Mouse (Mus musculus) liver, embryonic 15.5 days (tissue): Measurements from ENCODE around the gene Olfr316. TPM values are rescaled to one million over a fixed set of nuclear protein-coding genes. Genes with fewer than 3 reads are reported as not detected.
"Not testable (repeated sequence)": the region's sequence is repeated elsewhere in the genome, so short reads cannot be mapped to it uniquely, and the experiment has no call there.

ENCODE experiments used
- ATAC-seq: fragments of 200-750 bp; cut with Nextera tagmentation; 2 replicates; pipeline ENCODE4 v1.8.0; 2017; ENCODE audit warnings: moderate number of reproducible peaks, mild to moderate bottlenecking, moderate library complexity; ENCODE audit not compliant: insufficient read depth
- H3K27ac ChIP-seq: fragments of 300-500 bp; sonication (generic); replicated peaks from 2 replicates; pipeline ENCODE4 v1.5.1; 2015; ENCODE audit warnings: mild to moderate bottlenecking, inconsistent platforms
- H3K27me3 ChIP-seq: fragments of 300-500 bp; sonication (generic); 2 replicates; pipeline ENCODE4 v1.6.1; 2015; ENCODE audit warnings: mild to moderate bottlenecking, inconsistent platforms
- H3K36me3 ChIP-seq: fragments of 300-500 bp; sonication (generic); replicated peaks from 2 replicates; pipeline ENCODE4 v1.6.1; 2015; ENCODE audit warnings: moderate library complexity, mild to moderate bottlenecking, inconsistent platforms
- H3K4me1 ChIP-seq: fragments of 300-500 bp; sonication (generic); replicated peaks from 2 replicates; pipeline ENCODE4 v1.6.1; 2015; ENCODE audit warnings: inconsistent platforms
- H3K4me2 ChIP-seq: fragments of 300-500 bp; sonication (generic); 2 replicates; pipeline ENCODE4 v1.6.1; 2015; ENCODE audit warnings: moderate library complexity, mild to moderate bottlenecking, inconsistent platforms
- H3K4me3 ChIP-seq: fragments of 300-500 bp; sonication (generic); replicated peaks from 2 replicates; pipeline ENCODE4 v1.5.1; 2015; ENCODE audit warnings: mild to moderate bottlenecking, inconsistent platforms
- H3K9ac ChIP-seq: fragments of 300-500 bp; sonication (generic); 2 replicates; pipeline ENCODE4 v1.6.1; 2015; ENCODE audit warnings: moderate library complexity, mild to moderate bottlenecking, inconsistent platforms
- H3K9me3 ChIP-seq: fragments of 300-500 bp; sonication (generic); replicated peaks from 2 replicates; pipeline ENCODE4 v1.6.1; 2016; ENCODE audit warnings: inconsistent platforms
- WGBS: fragments of 180-500 bp; shearing (Covaris S2); methylation state at CpG from one replicate; pipeline ENCODE4 v1.1.7; 2015; ENCODE audit warnings: mixed read lengths; ENCODE audit not compliant: insufficient replicate concordance; 5-methylcytosine and 5-hydroxymethylcytosine counted together
- polyA plus RNA-seq: library from polyadenylated mRNA; unstranded; fragments of >200 nt; fragmentation: Nextera tagmentation; extraction: Ambion mirVana; gene quantifications from 2 replicates; pipeline ENCODE4 v1.2.1, GENCODE M21; 2015

Gene Olfr316
- not detected in 2 replicates for polyA plus RNA-seq

DNA sequence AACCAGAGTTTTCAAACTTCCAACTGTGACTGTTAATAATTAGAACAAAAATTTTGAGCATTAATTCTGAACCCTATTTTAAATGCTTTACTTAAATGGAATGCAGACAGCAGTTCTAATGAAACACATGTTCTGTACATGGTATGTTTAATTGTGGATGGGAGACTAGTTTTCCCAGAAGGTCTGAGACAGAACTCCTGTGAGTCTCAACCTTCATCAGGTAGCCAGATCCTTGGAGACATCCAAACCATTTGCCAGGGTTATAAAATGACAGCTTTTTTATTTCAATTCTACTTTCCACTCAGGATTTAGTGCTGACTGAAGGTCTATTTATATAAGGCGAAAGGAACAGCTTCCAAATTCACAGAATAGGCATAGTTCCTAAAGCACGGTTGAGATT, at the start of gene Olfr316:
Olfr316 (plus strand) TSS at position 301 of the 400 bp plus-strand sequence.
- no peak for ATAC-seq
- H3K27me3 ChIP-seq = no peaks in the 10 kb centered on the region
- H3K4me3 ChIP-seq = no peak within 1 kb of the TSS
- H3K27ac ChIP-seq = no peak within 1 kb of the TSS
- no peaks in the 10 kb centered on the region for H3K9me3 ChIP-seq
- no peak within 1 kb of the TSS for H3K9ac ChIP-seq
- no peaks in the 10 kb centered on the region for H3K4me1 ChIP-seq
- H3K4me2 ChIP-seq = no peak within 1 kb of the TSS
- no peaks in the 10 kb centered on the region for H3K36me3 ChIP-seq
- 66% methylated on average over 2 of the region's 2 CpGs for WGBS

DNA sequence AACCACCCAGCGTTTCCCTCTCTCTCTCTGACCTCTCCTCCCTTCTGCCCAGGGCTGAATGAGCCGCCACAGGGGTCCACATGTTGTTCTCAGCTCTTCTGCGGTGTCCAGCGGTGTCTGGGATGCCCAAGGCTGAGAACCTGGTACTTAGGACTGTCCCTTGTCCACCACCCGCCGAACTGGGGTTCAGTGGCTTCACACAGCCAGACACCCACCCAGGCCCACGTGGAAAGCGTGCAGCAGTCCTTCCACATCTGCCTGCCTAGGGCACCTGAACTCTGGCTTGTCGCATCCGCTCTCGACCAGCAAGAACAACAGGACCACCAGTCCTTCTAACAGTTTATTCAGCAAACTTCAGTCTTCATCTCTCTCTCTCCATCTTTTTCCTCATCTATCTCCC, 43.4 kb upstream of the Olfr316 start:
- Histone ChIP-seq H3K4me1 (no peaks in the 10 kb centered on the region), H3K27me3 (no peaks in the 10 kb centered on the region), H3K27ac (no peak overlapping the region), H3K9ac (no peak overlapping the region), H3K36me3 (no peaks in the 10 kb centered on the region), H3K4me2 (no peak overlapping the region), H3K9me3 (no peaks in the 10 kb centered on the region), H3K4me3 (no peak overlapping the region)
- WGBS = 70% methylated on average over 11 of the region's 11 CpGs
- no peak for ATAC-seq

DNA sequence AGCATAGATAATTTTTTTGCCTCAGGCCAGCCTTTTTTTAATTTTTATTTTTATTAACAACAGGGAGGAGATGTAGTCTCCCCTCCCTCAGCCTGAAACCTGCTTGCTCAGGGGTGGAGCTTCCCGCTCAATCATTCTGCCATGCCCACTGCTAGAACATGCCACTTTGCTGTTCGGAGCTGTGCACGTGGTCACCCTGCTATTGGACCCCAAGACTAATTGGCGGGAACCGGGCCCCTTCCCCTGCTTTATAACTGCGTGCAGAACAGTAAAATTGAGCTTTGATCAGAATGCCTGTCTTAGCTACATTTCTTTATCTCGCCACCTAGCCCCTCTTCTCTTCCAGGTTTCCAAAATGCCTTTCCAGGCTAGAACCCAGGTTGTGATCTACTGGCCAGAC, 34.8 kb upstream of the Olfr316 start:
- H3K27ac ChIP-seq, ATAC-seq, H3K9ac ChIP-seq, H3K9me3 ChIP-seq, H3K4me2 ChIP-seq, H3K4me1 ChIP-seq, H3K36me3 ChIP-seq, H3K27me3 ChIP-seq, H3K4me3 ChIP-seq: not testable (repeated sequence)
- WGBS = 67% methylated on average over 7 of the region's 7 CpGs

DNA sequence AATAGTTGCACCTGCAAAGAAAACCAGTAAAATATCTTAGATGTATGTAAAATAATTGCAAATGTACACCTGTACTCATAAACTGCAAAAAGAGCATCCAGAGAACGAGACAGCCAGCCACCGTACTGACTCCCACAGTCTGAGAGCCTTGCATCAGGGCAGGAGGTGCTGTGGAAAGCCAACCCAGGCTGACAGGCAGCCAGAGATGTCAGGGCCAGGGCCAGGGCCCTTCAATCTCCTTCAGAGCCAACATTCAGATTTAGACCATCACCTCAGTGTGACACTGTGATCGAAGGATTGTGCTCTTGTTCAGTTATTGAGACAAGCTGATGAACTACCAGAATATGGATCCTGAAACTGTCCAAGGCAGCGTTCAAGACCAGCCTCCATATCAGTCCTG, 32.8 kb upstream of the Olfr316 start:
- Histone ChIP-seq H3K36me3 (no peaks in the 10 kb centered on the region), H3K9me3 (no peaks in the 10 kb centered on the region), H3K4me1 (no peaks in the 10 kb centered on the region), H3K27me3 (no peaks in the 10 kb centered on the region), H3K9ac (no peak overlapping the region), H3K27ac (no peak overlapping the region), H3K4me3 (no peak overlapping the region), H3K4me2 (no peak overlapping the region)
- WGBS = 65% methylated on average over 4 of the region's 4 CpGs
- no peak for ATAC-seq

DNA sequence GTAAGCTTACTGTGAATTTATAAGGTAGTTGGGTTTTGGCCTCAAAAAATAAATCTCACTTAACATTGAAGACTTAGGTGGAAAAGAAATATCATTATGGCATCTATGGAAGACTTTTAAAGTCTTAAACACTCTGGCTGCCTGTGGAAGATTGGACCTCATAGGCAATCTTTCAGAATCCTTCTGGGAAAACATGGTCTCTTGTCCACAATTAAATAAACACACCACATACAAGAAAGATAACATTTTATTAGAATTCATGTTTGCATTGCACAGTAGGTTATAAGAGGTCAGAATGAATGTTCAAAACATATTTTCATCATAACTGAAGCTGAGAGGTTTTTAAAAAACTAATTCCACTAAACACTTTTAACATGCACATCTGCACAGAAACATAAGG, 28.6 kb upstream of the Olfr316 start, which contains the start of gene Olfr318:
Olfr318 (minus strand) TSS at position 101 of the 400 bp plus-strand sequence.
- Histone ChIP-seq H3K9ac (no peak within 1 kb of the TSS), H3K36me3 (no peaks in the 10 kb centered on the region), H3K4me2 (no peak within 1 kb of the TSS), H3K27ac (no peak within 1 kb of the TSS), H3K27me3 (no peaks in the 10 kb centered on the region), H3K4me3 (no peak within 1 kb of the TSS), H3K4me1 (no peaks in the 10 kb centered on the region), H3K9me3 (no peaks in the 10 kb centered on the region)
- no peak for ATAC-seq

DNA sequence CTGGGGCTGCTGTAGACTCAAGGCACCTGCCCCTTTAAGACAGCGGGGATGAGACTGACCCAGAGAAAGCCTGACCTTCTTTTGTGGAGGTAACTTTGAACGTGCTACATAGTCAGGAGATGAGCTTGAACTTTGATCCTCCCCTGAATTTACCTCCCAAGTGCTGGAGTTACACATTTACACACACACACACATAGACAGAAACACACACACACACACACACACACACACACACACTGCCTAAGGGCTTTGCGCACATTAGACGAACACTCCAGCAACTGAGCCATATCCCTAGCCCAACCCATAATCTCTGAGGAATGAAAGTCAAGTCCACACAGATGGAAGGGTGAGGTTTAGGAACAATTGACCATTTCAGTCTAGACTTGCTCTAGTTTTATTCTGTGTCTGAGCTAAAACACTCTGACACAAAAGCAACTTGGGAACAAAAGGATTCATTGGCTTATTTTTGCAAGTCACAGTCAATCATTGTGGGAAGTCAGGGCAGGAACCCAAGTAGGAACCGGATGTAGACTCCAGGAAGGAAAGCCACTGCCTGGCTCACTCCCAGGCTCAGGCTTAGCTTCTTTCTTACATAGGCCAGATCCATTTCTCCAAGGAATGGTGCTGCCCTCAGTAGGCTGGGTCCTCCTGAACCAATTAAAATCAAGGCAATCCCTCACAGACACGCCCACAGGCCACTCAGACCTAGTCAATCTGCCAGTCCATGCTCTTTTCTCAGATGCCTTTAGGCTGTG, 24.5 kb upstream of the Olfr316 start:
- H3K27ac ChIP-seq, ATAC-seq, H3K4me2 ChIP-seq, H3K4me1 ChIP-seq, H3K9me3 ChIP-seq, H3K27me3 ChIP-seq, H3K36me3 ChIP-seq, H3K4me3 ChIP-seq, H3K9ac ChIP-seq: not testable (repeated sequence)
- 61% methylated on average over 6 of the region's 6 CpGs for WGBS

DNA sequence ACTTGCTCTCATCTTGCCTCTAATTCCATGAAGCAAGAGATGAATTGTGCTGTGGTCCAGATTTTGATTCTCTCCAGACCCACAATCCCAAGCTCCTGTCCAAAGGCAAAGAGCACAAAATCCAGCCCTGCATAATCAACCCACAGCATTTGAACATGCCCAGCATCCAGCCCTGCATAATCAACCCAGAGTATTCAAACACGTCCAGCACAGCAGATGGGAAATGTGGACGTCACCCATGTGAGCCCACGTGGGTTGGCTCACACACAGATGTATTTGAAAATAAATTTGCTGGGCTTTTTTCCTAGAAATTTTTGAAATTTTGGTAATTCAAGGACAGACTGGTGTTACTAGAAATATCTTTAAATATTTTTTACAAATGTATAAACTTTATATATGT, 19.2 kb upstream of the Olfr316 start:
- Histone ChIP-seq H3K4me2 (no peak overlapping the region), H3K36me3 (no peaks in the 10 kb centered on the region), H3K27ac (no peak overlapping the region), H3K9ac (no peak overlapping the region), H3K27me3 (no peaks in the 10 kb centered on the region), H3K4me3 (no peak overlapping the region), H3K9me3 (no peaks in the 10 kb centered on the region), H3K4me1 (no peaks in the 10 kb centered on the region)
- ATAC-seq = no peak
- 53% methylated on average over 3 of the region's 3 CpGs for WGBS

DNA sequence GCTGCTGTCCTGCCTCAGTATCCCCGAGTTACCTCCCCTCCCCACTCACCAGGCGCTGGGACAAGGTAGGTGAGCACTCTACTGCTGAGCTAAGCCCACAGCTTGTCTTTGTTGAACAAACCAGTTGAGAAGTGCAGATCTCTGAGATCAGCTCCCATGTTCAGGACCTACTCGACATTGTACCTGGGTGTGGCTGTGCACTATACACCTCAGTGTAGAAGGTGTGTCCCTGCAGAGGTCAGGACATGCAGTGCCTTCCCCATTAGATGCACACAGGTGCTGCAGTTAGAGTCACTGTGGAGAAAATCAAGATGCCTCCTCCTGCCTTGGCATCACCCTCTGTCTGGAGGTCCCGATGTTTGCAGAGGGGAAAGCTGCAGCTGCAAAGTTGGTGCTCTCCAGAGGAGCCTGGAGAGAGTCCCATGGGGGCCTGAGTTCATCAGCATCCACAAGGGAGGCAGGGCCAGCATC, 13.7 kb upstream of the Olfr316 start, which contains the start of gene Olfr317:
Olfr317 (minus strand) TSS at position 421 of the 471 bp plus-strand sequence.
- Histone ChIP-seq H3K4me1 (no peaks in the 10 kb centered on the region), H3K4me3 (no peak within 1 kb of the TSS), H3K27me3 (no peaks in the 10 kb centered on the region), H3K4me2 (no peak within 1 kb of the TSS), H3K9me3 (no peaks in the 10 kb centered on the region), H3K36me3 (no peaks in the 10 kb centered on the region), H3K27ac (no peak within 1 kb of the TSS), H3K9ac (no peak within 1 kb of the TSS)
- WGBS = 46% methylated on average over 4 of the region's 4 CpGs
- no peak for ATAC-seq

DNA sequence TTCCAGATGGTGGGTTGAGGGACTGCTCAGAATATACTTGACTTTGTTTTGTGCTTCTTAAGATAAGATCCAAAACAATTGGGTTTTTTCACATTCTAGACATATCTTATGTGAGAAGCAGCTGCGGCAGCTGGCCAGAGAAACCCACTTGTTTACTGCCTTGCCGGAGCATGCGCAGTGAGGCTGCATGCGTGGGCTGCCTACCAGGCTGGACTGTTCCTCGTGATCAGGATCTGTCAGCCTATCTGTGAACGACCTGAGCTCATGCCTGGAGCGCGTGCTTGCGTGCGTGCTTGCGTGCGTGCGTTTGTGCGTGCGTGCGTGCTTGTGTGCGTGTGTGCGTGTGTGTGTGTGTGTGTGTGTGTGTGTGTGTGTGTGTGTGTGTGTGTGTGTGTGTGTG, 1.4 kb upstream of the Olfr316 start:
- H3K9ac ChIP-seq, H3K4me2 ChIP-seq, H3K4me3 ChIP-seq, H3K9me3 ChIP-seq, H3K27me3 ChIP-seq, ATAC-seq, H3K4me1 ChIP-seq, H3K27ac ChIP-seq, H3K36me3 ChIP-seq: not testable (repeated sequence)
- 79% methylated on average over 18 of the region's 18 CpGs for WGBS

DNA sequence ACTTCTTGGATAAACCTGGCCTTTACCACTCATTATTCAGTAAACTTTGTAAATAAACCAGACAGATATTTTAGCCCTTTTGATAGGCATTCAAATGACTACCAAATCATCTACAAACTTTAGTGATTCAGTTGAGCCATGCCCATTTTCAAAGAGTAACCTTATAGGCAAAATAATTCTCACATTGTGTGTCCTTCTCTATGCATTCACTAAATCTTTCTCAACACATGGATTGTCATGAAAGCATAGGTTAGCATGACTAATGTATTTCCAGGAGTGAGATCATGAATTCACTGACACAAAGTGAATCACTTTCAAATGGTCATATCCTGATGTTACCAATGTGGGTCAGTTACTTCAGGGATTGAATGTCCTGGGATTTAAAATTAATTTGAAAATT, 20.4 kb downstream of the Olfr316 start, which contains the start of gene Olfr315:
Olfr315 (plus strand) TSS at position 301 of the 400 bp plus-strand sequence.
- Histone ChIP-seq H3K4me3 (no peak within 1 kb of the TSS), H3K27me3 (no peaks in the 10 kb centered on the region), H3K36me3 (no peaks in the 10 kb centered on the region), H3K9ac (no peak within 1 kb of the TSS), H3K9me3 (no peaks in the 10 kb centered on the region), H3K27ac (no peak within 1 kb of the TSS), H3K4me2 (no peak within 1 kb of the TSS), H3K4me1 (no peaks in the 10 kb centered on the region)
- no peak for ATAC-seq

DNA sequence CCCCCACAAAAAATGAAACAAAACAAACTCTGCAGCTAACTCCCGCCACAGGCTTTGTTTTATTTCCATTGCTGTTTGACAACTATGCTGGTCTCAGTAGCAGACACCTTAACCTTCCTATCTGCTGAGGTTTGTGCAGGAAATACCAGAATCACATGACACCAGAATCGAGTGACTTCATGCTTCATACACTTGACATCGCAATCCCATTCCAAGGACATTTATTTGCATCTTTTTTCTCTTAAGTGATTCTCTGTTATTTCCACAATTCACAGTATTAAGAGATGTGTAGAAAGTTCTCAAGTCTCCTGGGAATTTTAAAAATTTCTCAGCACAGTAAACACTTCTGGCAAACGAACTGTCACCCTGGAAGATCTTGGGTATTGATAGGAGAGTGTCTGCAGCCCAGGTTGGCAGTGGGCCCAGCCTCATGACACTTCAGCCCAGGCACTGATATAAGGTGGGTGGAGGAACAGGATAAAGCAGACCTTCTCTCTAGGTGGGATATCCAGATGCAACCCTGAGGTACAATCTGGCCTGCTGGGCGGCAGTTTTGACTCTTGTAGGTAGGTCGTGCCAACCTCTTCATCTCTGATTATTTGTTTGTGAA, 30.1 kb downstream of the Olfr316 start, which contains the start of gene Olfr314:
Olfr314 (plus strand) TSS at position 473 of the 610 bp plus-strand sequence.
- no peak within 1 kb of the TSS for H3K4me3 ChIP-seq
- ATAC-seq = no peak
- H3K4me1 ChIP-seq = no peaks in the 10 kb centered on the region
- no peaks in the 10 kb centered on the region for H3K9me3 ChIP-seq
- no peak within 1 kb of the TSS for H3K4me2 ChIP-seq
- no peak within 1 kb of the TSS for H3K27ac ChIP-seq
- no peak within 1 kb of the TSS for H3K9ac ChIP-seq
- no peaks in the 10 kb centered on the region for H3K36me3 ChIP-seq
- H3K27me3 ChIP-seq = no peaks in the 10 kb centered on the region
- WGBS = 54% methylated on average over 6 of the region's 6 CpGs
